Mouse (Mus musculus) hindbrain, embryonic 14.5 days (tissue): ENCODE data around the gene Slc6a16. TPM values are rescaled to one million over a fixed set of nuclear protein-coding genes. Genes with fewer than 3 reads are reported as not detected.
A peak's percentile ranks its signal among the peaks of the same experiment; 100 is the strongest.
"Not testable (repeated sequence)": the region's sequence is repeated elsewhere in the genome, so short reads cannot be mapped to it uniquely, and the experiment has no call there.

ENCODE experiments used
- ATAC-seq: fragments of 200-750 bp; cut with Nextera tagmentation; 2 replicates; pipeline ENCODE4 v1.8.0; 2017; ENCODE audit warnings: moderate number of reproducible peaks, mild to moderate bottlenecking, moderate TSS enrichment, moderate library complexity; ENCODE audit not compliant: low FRiP score
- DNase-seq: peaks from one replicate; pipeline ENCODE4 v3.0.0-alpha.2; 2015; ENCODE audit warnings: low spot score
- H3K27ac ChIP-seq: fragments of 300-500 bp; sonication (generic); 2 replicates; pipeline ENCODE4 v1.5.1; 2014; ENCODE audit warnings: mild to moderate bottlenecking, moderate library complexity
- H3K27me3 ChIP-seq: fragments of 300-500 bp; sonication (generic); 2 replicates; pipeline ENCODE4 v1.6.1; 2014; ENCODE audit warnings: mild to moderate bottlenecking, low read length, mixed read lengths; ENCODE audit not compliant: control insufficient read depth, insufficient read depth
- H3K36me3 ChIP-seq: fragments of 300-500 bp; sonication (generic); replicated peaks from 2 replicates; pipeline ENCODE4 v1.6.1; 2014; ENCODE audit not compliant: control insufficient read depth, insufficient read depth
- H3K4me1 ChIP-seq: fragments of 300-500 bp; sonication (generic); replicated peaks from 2 replicates; pipeline ENCODE4 v1.6.1; 2014; ENCODE audit warnings: antibody characterized with exemption, low read length, mixed read lengths; ENCODE audit not compliant: control insufficient read depth, insufficient read depth
- H3K4me2 ChIP-seq: fragments of 300-500 bp; sonication (generic); replicated peaks from 2 replicates; pipeline ENCODE4 v1.6.1; 2014; ENCODE audit warnings: mild to moderate bottlenecking, moderate library complexity
- H3K4me3 ChIP-seq: fragments of 300-500 bp; sonication (generic); replicated peaks from 2 replicates; pipeline ENCODE4 v1.5.1; 2014; ENCODE audit warnings: mild to moderate bottlenecking, low read length
- H3K9ac ChIP-seq: fragments of 300-500 bp; sonication (generic); 2 replicates; pipeline ENCODE4 v1.6.1; 2014
- H3K9me3 ChIP-seq: fragments of 300-500 bp; sonication (generic); 2 replicates; pipeline ENCODE4 v1.6.1; 2016; ENCODE audit warnings: low read length; ENCODE audit not compliant: control insufficient read depth
- WGBS: fragments of 180-500 bp; shearing (Covaris S2); extraction: QIAGEN DNeasy Blood & Tissue Kit; methylation state at CpG from one replicate; pipeline ENCODE4 v1.1.7; 2014; 5-methylcytosine and 5-hydroxymethylcytosine counted together
- polyA plus RNA-seq: library from polyadenylated mRNA; unstranded; fragments of >200 nt; fragmentation: Nextera tagmentation; extraction: Ambion mirVana; gene quantifications from 2 replicates; pipeline ENCODE4 v1.2.1, GENCODE M21; 2014

The Slc6a16 gene
- polyA plus RNA-seq, 1 experiment from 2014 or later, result 0.67 TPM

GRCm38 (mm10) chr7:45237747-45238699 lies 2.9 kb upstream of the Slc6a16 start:
- no peak overlapping the region for H3K9ac ChIP-seq
- H3K4me1 ChIP-seq, result peaks cover 20% of the 10 kb centered on the region
- no peak for DNase-seq
- no peaks in the 10 kb centered on the region for H3K9me3 ChIP-seq
- H3K27me3 ChIP-seq, result peaks cover 9% of the 10 kb centered on the region
- no peak overlapping the region for H3K4me2 ChIP-seq
- no peak overlapping the region for H3K27ac ChIP-seq
- H3K4me3 ChIP-seq, result no peak overlapping the region
- no peaks in the 10 kb centered on the region for H3K36me3 ChIP-seq
- ATAC-seq, result no peak
- WGBS, result 76% methylated on average over 17 of the region's 17 CpGs

- Histone ChIP-seq H3K9me3 (no peaks in the 10 kb centered on the region), H3K27me3 (peaks cover 9% of the 10 kb centered on the region), H3K27ac (no peak within 1 kb of the TSS), H3K4me2 (no peak within 1 kb of the TSS), H3K36me3 (no peaks in the 10 kb centered on the region), H3K4me1 (peaks cover 20% of the 10 kb centered on the region), H3K4me3 (no peak within 1 kb of the TSS), H3K9ac (no peak within 1 kb of the TSS)
- ATAC-seq (no peak), DNase-seq (no peak)
- WGBS, result 34% methylated on average over 20 of the region's 20 CpGs
Observed at GRCm38 (mm10) chr7:45238723-45239496, 2.0 kb upstream of the Slc6a16 start, which contains the start of gene Cd37. TSS of gene Cd37 (minus strand) at chr7:45239115.

GRCm38 (mm10) chr7:45240109-45240508 lies 776 bp upstream of the Slc6a16 start:
- H3K9ac ChIP-seq, result no peak overlapping the region
- 75% methylated on average over 7 of the region's 7 CpGs for WGBS
- no peaks in the 10 kb centered on the region for H3K36me3 ChIP-seq
- H3K4me2 ChIP-seq, result peak overlapping the region; percentile 69
- H3K27ac ChIP-seq, result no peak overlapping the region
- peaks cover 11% of the 10 kb centered on the region for H3K4me1 ChIP-seq
- ATAC-seq (no peak), DNase-seq (no peak)
- H3K9me3 ChIP-seq, result no peaks in the 10 kb centered on the region
- H3K27me3 ChIP-seq, result peaks cover 9% of the 10 kb centered on the region
- H3K4me3 ChIP-seq, result no peak overlapping the region

- peaks cover 10% of the 10 kb centered on the region for H3K4me1 ChIP-seq
- DNase-seq (no peak), ATAC-seq (no peak)
- no peaks in the 10 kb centered on the region for H3K36me3 ChIP-seq
- peaks cover 9% of the 10 kb centered on the region for H3K27me3 ChIP-seq
- WGBS, result 74% methylated on average over 6 of the region's 6 CpGs
- no peaks in the 10 kb centered on the region for H3K9me3 ChIP-seq
- H3K27ac ChIP-seq, result no peak overlapping the region
- H3K9ac ChIP-seq, result 0 out of 2 replicates have a peak overlapping the region, but pooled peaks have one; percentile 51
- H3K4me2 ChIP-seq, result peak overlapping the region; percentile 69
- peak overlapping the region; percentile 39; the same call in 1 of the 2 replicates for H3K4me3 ChIP-seq
Observed at GRCm38 (mm10) chr7:45241389-45241749, 484 bp downstream of the Slc6a16 start.

GRCm38 (mm10) chr7:45247666-45248065 lies 6.8 kb downstream of the Slc6a16 start:
- no peak for ATAC-seq
- no peak overlapping the region for H3K9ac ChIP-seq
- DNase-seq, result no peak
- H3K4me3 ChIP-seq, result no peak overlapping the region
- H3K27ac ChIP-seq, result no peak overlapping the region
- no peak overlapping the region for H3K4me2 ChIP-seq
- H3K27me3 ChIP-seq, result no peaks in the 10 kb centered on the region
- H3K36me3 ChIP-seq, result no peaks in the 10 kb centered on the region
- 45% methylated on average over 3 of the region's 3 CpGs for WGBS
- no peaks in the 10 kb centered on the region for H3K4me1 ChIP-seq
- no peaks in the 10 kb centered on the region for H3K9me3 ChIP-seq

GRCm38 (mm10) chr7:45253806-45254205 lies 12.9 kb downstream of the Slc6a16 start:
- no peak overlapping the region for H3K4me3 ChIP-seq
- ATAC-seq, result no peak
- WGBS, result 91% methylated on average over 8 of the region's 8 CpGs

GRCm38 (mm10) chr7:45255822-45256221 lies 14.9 kb downstream of the Slc6a16 start:
- H3K4me3 ChIP-seq, DNase-seq, H3K36me3 ChIP-seq, H3K4me2 ChIP-seq, H3K9ac ChIP-seq, H3K27ac ChIP-seq, H3K4me1 ChIP-seq, H3K27me3 ChIP-seq, ATAC-seq, H3K9me3 ChIP-seq: not testable (repeated sequence)
- 82% methylated on average over 5 of the region's 7 CpGs for whole genome bisulfite sequencing

More at GRCm38 (mm10) chr7:45253806-45254205, 12.9 kb downstream of the Slc6a16 start:
- no peak for DNase-seq
- Histone ChIP-seq H3K4me2 (no peak overlapping the region), H3K9me3 (no peaks in the 10 kb centered on the region), H3K9ac (no peak overlapping the region), H3K36me3 (no peaks in the 10 kb centered on the region), H3K4me1 (no peaks in the 10 kb centered on the region), H3K27me3 (no peaks in the 10 kb centered on the region), H3K27ac (no peak overlapping the region)

- no peaks in the 10 kb centered on the region for H3K9me3 ChIP-seq
- H3K4me1 ChIP-seq, result no peaks in the 10 kb centered on the region
- no peak overlapping the region for H3K4me2 ChIP-seq
- no peak overlapping the region for H3K27ac ChIP-seq
- H3K36me3 ChIP-seq, result no peaks in the 10 kb centered on the region
- no peak overlapping the region for H3K9ac ChIP-seq
- H3K4me3 ChIP-seq, result no peak overlapping the region
- no peaks in the 10 kb centered on the region for H3K27me3 ChIP-seq
- 60% methylated on average over 11 of the region's 11 CpGs for WGBS
- ATAC-seq, result no peak
- no peak for DNase-seq
Observed at GRCm38 (mm10) chr7:45257063-45257840, 16.4 kb downstream of the Slc6a16 start.
